Mouse (Mus musculus) MEL (cell line): ENCODE results near the gene Olfr1344. TPM values are rescaled to one million over a fixed set of nuclear protein-coding genes. Genes with fewer than 3 reads are reported as not detected.

Experiments
- DNase-seq: peaks from one replicate; pipeline ENCODE4 v3.0.0; 2011; ENCODE audit warnings: low read depth, low spot score
- H3K27ac ChIP-seq: 2 replicates; pipeline ENCODE4 v1.5.1; 2012; ENCODE audit warnings: low read depth, mild to moderate bottlenecking, control low read depth, low read length, moderate library complexity; ENCODE audit not compliant: control insufficient read depth
- H3K27me3 ChIP-seq, 2 experiments: fragments of 150-350 bp in 1 of 2; sonication (generic) in 1 of 2; 2 replicates each; pipeline ENCODE4 v1.6.1; 2012; ENCODE audit warnings: low read length in 2 of 2, mild to moderate bottlenecking in 2 of 2, improper control_type of control experiment in 1 of 2, moderate library complexity in 1 of 2; ENCODE audit not compliant: insufficient read depth in 2 of 2, control insufficient read depth in 1 of 2
- H3K36me3 ChIP-seq, 2 experiments: 2 replicates each; pipeline ENCODE4 v1.6.1; 2012 to 2014; ENCODE audit warnings: low read length in 2 of 2, improper control_type of control experiment in 1 of 2, inconsistent platforms in 1 of 2, mild to moderate bottlenecking in 1 of 2; ENCODE audit not compliant: insufficient read depth in 2 of 2, control insufficient read depth in 1 of 2
- H3K4me1 ChIP-seq, 2 experiments: fragments of 150-350 bp in 1 of 2; sonication (generic) in 1 of 2; 2 replicates each; pipeline ENCODE4 v1.6.1; 2012; ENCODE audit warnings: low read length in 2 of 2, improper control_type of control experiment in 1 of 2, mild to moderate bottlenecking in 1 of 2; ENCODE audit not compliant: insufficient read depth in 2 of 2, control insufficient read depth in 1 of 2
- H3K4me3 ChIP-seq, 2 experiments: fragments of 150-350 bp in 1 of 2; sonication (generic) in 1 of 2; 2 replicates each; pipeline ENCODE4 v1.5.1; 2012; ENCODE audit warnings: low read depth in 2 of 2, low read length in 2 of 2, mild to moderate bottlenecking in 2 of 2, moderate library complexity in 2 of 2, control low read depth in 1 of 2, improper control_type of control experiment in 1 of 2; ENCODE audit not compliant: control insufficient read depth in 1 of 2, insufficient read depth in 1 of 2
- H3K79me2 ChIP-seq: 2 replicates; pipeline ENCODE4 v1.6.1; 2012; ENCODE audit warnings: mild to moderate bottlenecking, low read length, moderate library complexity; ENCODE audit not compliant: control insufficient read depth, poor library complexity, insufficient read depth
- H3K9ac ChIP-seq: 2 replicates; pipeline ENCODE4 v1.6.1; 2012; ENCODE audit warnings: low read depth, mild to moderate bottlenecking, control low read depth, low read length, moderate library complexity; ENCODE audit not compliant: control insufficient read depth, poor library complexity, severe bottlenecking
- H3K9me3 ChIP-seq: fragments of 150-350 bp; sonication (generic); replicated peaks from 2 replicates; pipeline ENCODE4 v1.6.1; 2012; ENCODE audit warnings: mild to moderate bottlenecking, low read length, improper control_type of control experiment, moderate library complexity; ENCODE audit not compliant: insufficient read depth
- BHLHE40 ChIP-seq: IDR thresholded peaks from 2 replicates; pipeline ENCODE4 v1.6.1; 2012; ENCODE audit warnings: low read depth, mild to moderate bottlenecking, inconsistent platforms, low read length, improper control_type of control experiment, borderline replicate concordance
- EP300 ChIP-seq, 2 experiments: IDR thresholded peaks; 2 replicates each; pipeline ENCODE4 v1.6.1; 2011; ENCODE audit warnings: improper control_type of control experiment in 2 of 2, low read length in 2 of 2, low read depth in 1 of 2, mild to moderate bottlenecking in 1 of 2
- ETS1 ChIP-seq: IDR thresholded peaks from 2 replicates; pipeline ENCODE4 v1.6.1; 2012; ENCODE audit warnings: low read depth, mild to moderate bottlenecking, inconsistent platforms, low read length, improper control_type of control experiment, moderate library complexity
- GABPA ChIP-seq: IDR thresholded peaks from 2 replicates; pipeline ENCODE4 v1.6.1; 2012; ENCODE audit warnings: low read depth, mild to moderate bottlenecking, inconsistent platforms, low read length, improper control_type of control experiment, moderate library complexity
- KAT2A ChIP-seq: conservative IDR thresholded peaks from 2 replicates; pipeline ENCODE4 v1.6.1; 2012; ENCODE audit warnings: low read depth, low read length, improper control_type of control experiment, inconsistent platforms
- MAFK ChIP-seq: IDR thresholded peaks from 2 replicates; pipeline ENCODE4 v1.6.1; 2011; ENCODE audit warnings: low read depth, mild to moderate bottlenecking, low read length, improper control_type of control experiment, borderline replicate concordance
- MAX ChIP-seq: IDR thresholded peaks from 2 replicates; pipeline ENCODE4 v1.6.1; 2011; ENCODE audit warnings: low read length, improper control_type of control experiment
- MAZ ChIP-seq: IDR thresholded peaks from 2 replicates; pipeline ENCODE4 v1.6.1; 2012; ENCODE audit warnings: low read depth, mild to moderate bottlenecking, inconsistent platforms, low read length, improper control_type of control experiment
- MXI1 ChIP-seq: IDR thresholded peaks from 2 replicates; pipeline ENCODE4 v1.6.1; 2011; ENCODE audit warnings: mild to moderate bottlenecking, low read depth, low read length, improper control_type of control experiment
- MYB ChIP-seq: IDR thresholded peaks from 2 replicates; pipeline ENCODE4 v1.6.1; 2011; ENCODE audit warnings: mild to moderate bottlenecking, low read depth, low read length, improper control_type of control experiment
- MYC ChIP-seq: IDR thresholded peaks from 2 replicates; pipeline ENCODE4 v1.6.1; 2011; ENCODE audit warnings: low read depth, mild to moderate bottlenecking, low read length, improper control_type of control experiment, moderate library complexity
- NRF1 ChIP-seq: IDR thresholded peaks from 2 replicates; pipeline ENCODE4 v1.6.1; 2014; ENCODE audit warnings: low read depth, mild to moderate bottlenecking, inconsistent platforms, low read length, improper control_type of control experiment, moderate library complexity; ENCODE audit not compliant: poor library complexity, insufficient read depth, severe bottlenecking
- POLR2AphosphoS2 ChIP-seq: IDR thresholded peaks from 2 replicates; pipeline ENCODE4 v1.6.1; 2011; ENCODE audit warnings: low read length, improper control_type of control experiment
- RAD21 ChIP-seq: IDR thresholded peaks from 2 replicates; pipeline ENCODE4 v1.6.1; 2011; ENCODE audit warnings: mild to moderate bottlenecking, low read depth, low read length, improper control_type of control experiment
- RCOR1 ChIP-seq: IDR thresholded peaks from 2 replicates; pipeline ENCODE4 v1.6.1; 2012; ENCODE audit warnings: low read depth, mild to moderate bottlenecking, inconsistent platforms, low read length, improper control_type of control experiment
- SIN3A ChIP-seq: IDR thresholded peaks from 2 replicates; pipeline ENCODE4 v1.6.1; 2012; ENCODE audit warnings: low read length, improper control_type of control experiment, inconsistent platforms
- SMC3 ChIP-seq: IDR thresholded peaks from 2 replicates; pipeline ENCODE4 v1.6.1; 2011; ENCODE audit warnings: low read depth, low read length, improper control_type of control experiment
- TBP ChIP-seq: IDR thresholded peaks from 2 replicates; pipeline ENCODE4 v1.8.0; 2011; ENCODE audit warnings: low read depth, low read length, improper control_type of control experiment
- USF1 ChIP-seq: IDR thresholded peaks from 2 replicates; pipeline ENCODE4 v1.6.1; 2014; ENCODE audit warnings: low read depth, mild to moderate bottlenecking, inconsistent platforms, low read length, improper control_type of control experiment, moderate library complexity
- USF2 ChIP-seq, 2 experiments: IDR thresholded peaks; 2 replicates each; pipeline ENCODE4 v1.6.1; 2011 to 2012; ENCODE audit warnings: improper control_type of control experiment in 2 of 2, low read length in 2 of 2, borderline replicate concordance in 1 of 2, inconsistent platforms in 1 of 2, low read depth in 1 of 2, mild to moderate bottlenecking in 1 of 2; ENCODE audit not compliant: insufficient read depth in 1 of 2
- ZKSCAN1 ChIP-seq: IDR thresholded peaks from 2 replicates; pipeline ENCODE4 v1.6.1; 2012; ENCODE audit warnings: low read depth, mild to moderate bottlenecking, inconsistent platforms, low read length, improper control_type of control experiment, moderate library complexity
- polyA plus RNA-seq, 2 experiments: library from polyadenylated mRNA; stranded (reverse) in 1 of 2; unstranded in 1 of 2; fragments of >175 nt in 1 of 2; fragments of >200 nt in 1 of 2; gene quantifications; 2 replicates each; pipeline versions ENCODE4 v1.2.1 to v1.2.4; 2012; ENCODE audit warnings: low replicate concordance in 2 of 2, low read depth in 1 of 2; ENCODE audit not compliant: insufficient read length in 2 of 2, insufficient read depth in 1 of 2, missing spikeins in 1 of 2
- total RNA-seq: library from RNA; depleted of rRNA; stranded (reverse); fragments of 300-350 nt; gene quantifications from 2 replicates; pipeline ENCODE4 v1.2.3, GENCODE M21; 2012

The Olfr1344 gene
- total and polyA plus RNA-seq, 3 experiments, result not detected

DNA sequence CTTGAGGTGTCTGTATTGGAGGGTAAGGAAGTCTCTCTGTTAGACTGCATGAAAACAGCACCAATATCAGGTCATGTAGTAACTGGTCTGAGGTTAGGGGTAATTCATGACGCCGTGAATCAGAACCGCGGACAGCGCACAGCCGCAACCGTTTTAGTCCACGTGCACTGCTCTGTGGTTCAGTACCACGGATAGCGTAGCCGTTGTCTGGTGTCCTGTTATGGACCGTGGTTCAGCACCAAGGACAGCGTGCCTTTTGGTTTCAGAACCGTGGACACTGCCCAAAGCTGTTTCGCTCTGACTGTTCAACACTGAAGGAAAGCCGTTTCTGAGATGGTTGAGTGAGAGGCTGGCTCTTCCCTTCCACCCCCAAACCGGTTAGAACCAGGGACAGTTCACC lies 28.4 kb upstream of the Olfr1344 start, which contains the start of gene Gm20715:
Gene Gm20715 (plus strand): TSS at position 235 of the 400 bp plus-strand sequence.
- H3K4me3 ChIP-seq, result no peak within 1 kb of the TSS
- peak; percentile 100 for TF ChIP-seq MXI1
- TF ChIP-seq MAZ, result no peak
- no peak for TF ChIP-seq TBP
- TF ChIP-seq MAX, result peak; percentile 96
- no peak for TF ChIP-seq BHLHE40
- TF ChIP-seq SIN3A, result peak; percentile 100
- DNase-seq, result peak; percentile 95

GRCm38 (mm10) chr7:6414626-6415441 lies 23.7 kb upstream of the Olfr1344 start:
- Histone ChIP-seq H3K27ac (no peak overlapping the region), H3K4me3 (no peak overlapping the region), H3K9me3 (no peaks in the 10 kb centered on the region), H3K79me2 (no peaks in the 10 kb centered on the region), H3K9ac (no peak overlapping the region), H3K36me3 (no peaks in the 10 kb centered on the region), H3K27me3 (no peaks in the 10 kb centered on the region), H3K4me1 (no peaks in the 10 kb centered on the region)
- no peak for TF ChIP-seq POLR2AphosphoS2
- TF ChIP-seq MAZ, result no peak
- no peak for TF ChIP-seq TBP
- no peak for TF ChIP-seq EP300 (IDR thresholded peaks at IDR 0.05; ENCODE audit: low read depth in 1 of 2, low read length in 2 of 2)
- TF ChIP-seq SIN3A, result no peak
- no peak for TF ChIP-seq MYB
- DNase-seq, result no peak

More for the DNA sequence above, 28.4 kb upstream of the Olfr1344 start, which contains the start of gene Gm20715:
- no peaks in the 10 kb centered on the region for H3K9me3 ChIP-seq
- no peak within 1 kb of the TSS for H3K27ac ChIP-seq
- H3K79me2 ChIP-seq, result no peaks in the 10 kb centered on the region
- H3K36me3 ChIP-seq, result no peaks in the 10 kb centered on the region
- H3K9ac ChIP-seq, result no peak within 1 kb of the TSS
- no peaks in the 10 kb centered on the region for H3K4me1 ChIP-seq
- no peaks in the 10 kb centered on the region for H3K27me3 ChIP-seq

- no peak overlapping the region for H3K27ac ChIP-seq
- no peaks in the 10 kb centered on the region for H3K9me3 ChIP-seq
- H3K4me1 ChIP-seq, result no peaks in the 10 kb centered on the region
- H3K27me3 ChIP-seq, result no peaks in the 10 kb centered on the region
- no peak overlapping the region for H3K9ac ChIP-seq
- H3K36me3 ChIP-seq, result no peaks in the 10 kb centered on the region
- H3K4me3 ChIP-seq, result no peak overlapping the region
- H3K79me2 ChIP-seq, result no peaks in the 10 kb centered on the region
- TF ChIP-seq MAZ, result no peak
- TF ChIP-seq SMC3, result no peak
- TF ChIP-seq MXI1, result no peak
- TF ChIP-seq ZKSCAN1, result no peak
- no peak for TF ChIP-seq MAFK
- TF ChIP-seq USF2 (IDR thresholded peaks at IDR 0.05; ENCODE audit: borderline replicate concordance in 1 of 2, insufficient read depth in 1 of 2, low read depth in 1 of 2, low read length in 2 of 2), result no peak
- TF ChIP-seq GABPA, result no peak
- TF ChIP-seq KAT2A, result no peak
- TF ChIP-seq USF1, result no peak
- no peak for TF ChIP-seq NRF1
- TF ChIP-seq ETS1, result no peak
- no peak for TF ChIP-seq RCOR1
- TF ChIP-seq TBP, result no peak
- TF ChIP-seq MYC, result no peak
- TF ChIP-seq RAD21, result no peak
- DNase-seq, result no peak
Measured at GRCm38 (mm10) chr7:6415442-6415787, 23.1 kb upstream of the Olfr1344 start.
